Mouse (Mus musculus) stomach, adult 2 months (tissue): ENCODE results near the gene Olfr1339. TPM values are rescaled to one million over a fixed set of nuclear protein-coding genes. Genes with fewer than 3 reads are reported as not detected.

Experiments
- polyA plus RNA-seq: library from polyadenylated mRNA; depleted of rRNA; stranded (reverse); fragments of >200 nt; gene quantifications from 2 replicates; pipeline ENCODE4 v1.2.3, GENCODE M21; 2012; rRNA removed

The Olfr1339 gene
- not detected in 2 replicates for polyA plus RNA-seq

DNA sequence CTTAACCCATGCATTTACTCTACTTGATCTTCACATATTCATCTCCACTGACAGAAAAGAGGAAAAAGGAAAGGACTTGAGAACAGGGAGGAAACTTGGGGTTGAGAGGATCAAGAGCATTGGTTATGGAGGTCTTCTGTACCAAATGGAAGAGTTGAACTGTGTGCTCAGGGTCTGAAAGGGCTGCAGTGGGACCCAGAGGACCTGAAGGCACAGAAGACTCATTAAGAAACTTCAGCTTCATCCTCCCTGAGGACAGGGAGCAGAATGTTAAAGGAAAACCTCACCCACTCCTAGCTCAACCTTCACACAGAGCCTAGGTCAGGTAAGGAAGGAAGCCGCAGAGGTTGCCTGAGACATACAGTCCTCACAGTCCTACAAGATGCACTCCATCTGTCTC is at the start of gene Olfr1339:
Gene Olfr1339, plus strand, starts transcription at position 301 of the 400 bp plus-strand sequence.

DNA sequence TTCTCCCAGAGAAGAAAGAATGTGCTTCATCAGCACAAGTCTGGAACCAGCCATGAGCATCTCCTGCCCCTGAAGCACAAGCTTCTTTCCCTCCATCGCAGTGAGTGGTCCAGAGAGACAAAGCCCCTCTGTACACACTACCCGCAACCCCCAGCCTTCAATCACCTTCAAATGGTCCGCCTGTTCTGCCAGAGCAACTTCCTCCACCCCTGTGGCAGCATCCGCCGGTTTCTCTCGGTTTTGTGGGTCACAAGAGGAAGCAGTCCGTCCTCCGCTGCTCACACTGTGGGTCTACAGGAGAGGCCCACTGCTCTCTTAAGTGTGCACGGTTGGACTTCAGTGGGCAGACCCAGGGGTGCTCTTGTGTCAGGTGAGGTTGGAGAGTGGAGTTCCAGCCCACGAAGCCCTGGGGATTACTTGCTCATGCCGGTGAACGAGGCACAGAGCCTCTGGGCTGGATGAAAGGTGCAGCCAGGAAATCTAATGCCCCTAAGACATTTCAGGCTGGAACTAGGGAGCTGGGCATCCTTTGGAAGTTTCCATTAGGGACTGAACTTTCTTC is 39.5 kb upstream of the Olfr1339 start, which contains the start of gene Olfr1342:
Gene Olfr1342, minus strand, starts transcription at position 345 of the 562 bp plus-strand sequence.

DNA sequence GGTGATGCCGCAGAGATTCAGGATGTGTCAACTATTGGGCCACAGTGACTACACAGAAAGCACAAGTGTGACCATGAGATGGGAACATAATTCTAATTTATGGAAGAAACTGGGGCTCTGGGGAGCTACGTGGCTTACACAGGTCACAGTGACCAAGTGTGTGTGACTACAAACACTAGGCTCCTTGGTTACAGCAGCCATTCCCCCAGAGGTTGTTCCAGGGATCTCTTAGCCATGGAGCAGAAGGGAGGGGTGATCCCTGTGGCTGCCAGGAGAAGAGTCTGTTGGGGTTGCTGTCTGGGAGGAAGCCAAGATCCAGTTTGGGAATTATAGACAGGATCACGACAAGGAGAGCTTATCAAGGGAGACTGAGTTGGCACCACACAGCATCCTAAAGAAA is 28.8 kb upstream of the Olfr1339 start, which contains the start of gene Olfr1341:
Gene Olfr1341, plus strand, starts transcription at position 301 of the 400 bp plus-strand sequence.

DNA sequence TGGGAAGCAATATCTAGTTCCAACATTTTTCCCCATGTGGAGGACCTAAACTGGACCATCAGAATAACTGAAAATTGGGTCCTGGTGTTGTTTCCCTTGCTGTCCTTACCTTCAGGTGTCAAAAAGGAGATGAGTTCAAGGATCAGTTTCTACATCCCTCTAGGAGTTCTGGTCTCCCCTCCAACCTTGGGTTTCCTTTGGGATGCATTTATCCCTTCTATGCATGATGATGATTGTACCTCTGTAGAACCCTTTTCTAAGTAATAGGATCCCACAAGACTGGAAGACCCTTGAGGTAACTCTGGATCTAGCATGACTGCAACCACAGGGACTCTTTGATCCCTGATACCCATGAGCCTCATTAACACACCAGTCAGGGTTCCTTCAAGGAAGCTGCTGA is 12.1 kb upstream of the Olfr1339 start, which contains the start of gene Olfr1340:
Gene Olfr1340, plus strand, starts transcription at position 301 of the 400 bp plus-strand sequence.

DNA sequence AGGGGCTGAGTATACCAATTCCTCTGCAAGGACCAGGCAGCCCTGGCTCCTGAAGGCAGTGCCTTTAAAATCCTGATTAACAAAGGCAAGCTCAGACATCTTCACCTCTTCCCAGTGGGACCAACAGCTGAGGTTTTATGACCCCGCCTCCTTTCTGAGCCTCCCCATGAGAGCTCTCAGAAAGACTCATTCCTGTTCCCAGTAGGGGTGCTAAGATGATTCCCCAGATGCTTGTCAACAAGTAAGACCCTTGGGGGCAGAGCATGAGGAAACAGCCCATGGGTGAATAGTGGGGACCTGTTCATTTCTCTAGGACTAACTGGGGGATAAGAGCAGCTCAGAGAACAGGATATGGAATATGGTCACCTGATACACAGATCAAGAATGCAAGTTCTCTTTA is 26.7 kb downstream of the Olfr1339 start, which contains the start of gene Olfr1338:
Gene Olfr1338, minus strand, starts transcription at position 101 of the 400 bp plus-strand sequence.

DNA sequence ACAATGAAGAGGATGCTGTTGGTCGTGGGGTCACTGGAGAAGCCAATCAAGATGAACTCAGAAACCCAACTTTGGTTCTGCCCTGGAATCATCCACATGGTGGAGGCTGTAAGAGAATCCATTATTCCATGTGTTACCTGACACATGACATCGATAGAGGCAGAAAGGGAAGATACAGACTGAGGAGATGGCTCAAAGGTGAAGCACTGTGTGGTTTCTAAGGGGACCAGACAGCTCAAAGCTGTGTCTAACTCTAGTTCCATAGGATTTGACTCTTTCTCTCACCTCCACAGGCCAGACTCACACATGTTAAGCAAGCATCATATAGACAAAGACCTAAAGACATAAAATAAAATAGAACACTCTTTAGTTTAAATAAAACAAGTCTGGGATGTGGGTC is 50.5 kb downstream of the Olfr1339 start, which contains the start of gene Olfr1337:
Gene Olfr1337, minus strand, starts transcription at position 101 of the 400 bp plus-strand sequence.

Other genes starting within 250 kb of the Olfr1339 start
- 11.6 and 16.0 TPM in 2 replicates for gene Tie1, start 242.1 kb upstream of the Olfr1339 start, polyA plus RNA-seq
- 39.2 and 42.8 TPM in 2 replicates for gene 2610528J11Rik, start 205.2 kb upstream of the Olfr1339 start, polyA plus RNA-seq
- gene Tmem125, start 188.1 kb upstream of the Olfr1339 start, polyA plus RNA-seq: 32.9 and 43.0 TPM in 2 replicates
- gene Cfap57, start 111.4 kb upstream of the Olfr1339 start, polyA plus RNA-seq: 0.04 and 0.05 TPM in 2 replicates
- gene Ebna1bp2, start 111.4 kb upstream of the Olfr1339 start, polyA plus RNA-seq: 1.3 and 1.7 TPM in 2 replicates
- not detected in 2 replicates for gene Olfr62, start 73.2 kb upstream of the Olfr1339 start, polyA plus RNA-seq
- gene Olfr1342, start 39.4 kb upstream of the Olfr1339 start, polyA plus RNA-seq: not detected in 2 replicates
- not detected in 2 replicates for gene Olfr1341, start 28.7 kb upstream of the Olfr1339 start, polyA plus RNA-seq
- not detected in 2 replicates for gene Olfr1340, start 12.0 kb upstream of the Olfr1339 start, polyA plus RNA-seq
- not detected in 2 replicates for gene Olfr1338, start 26.6 kb downstream of the Olfr1339 start, polyA plus RNA-seq
- not detected in 2 replicates for gene Olfr1337, start 50.4 kb downstream of the Olfr1339 start, polyA plus RNA-seq
- not detected in 2 replicates for gene Olfr1335, start 77.8 kb downstream of the Olfr1339 start, polyA plus RNA-seq
- not detected in 2 replicates for gene Olfr1333, start 104.1 kb downstream of the Olfr1339 start, polyA plus RNA-seq
- not detected in 2 replicates for gene Olfr1331, start 132.5 kb downstream of the Olfr1339 start, polyA plus RNA-seq
- gene Olfr1330, start 156.4 kb downstream of the Olfr1339 start, polyA plus RNA-seq: not detected in 2 replicates
- not detected in 2 replicates for gene Olfr1329, start 185.3 kb downstream of the Olfr1339 start, polyA plus RNA-seq
- gene Olfr1328, start 206.4 kb downstream of the Olfr1339 start, polyA plus RNA-seq: not detected in 2 replicates
- 0.05 and 0.06 TPM in 2 replicates for gene Lao1, start 229.4 kb downstream of the Olfr1339 start, polyA plus RNA-seq